Mouse (Mus musculus): ENCODE measurements around the gene Olfr135. TPM values are rescaled to one million over a fixed set of nuclear protein-coding genes. Genes with fewer than 3 reads are reported as not detected.

Olfr135 gene
- not detected in 2 replicates for polyA plus RNA-seq (2012; rRNA removed)

DNA sequence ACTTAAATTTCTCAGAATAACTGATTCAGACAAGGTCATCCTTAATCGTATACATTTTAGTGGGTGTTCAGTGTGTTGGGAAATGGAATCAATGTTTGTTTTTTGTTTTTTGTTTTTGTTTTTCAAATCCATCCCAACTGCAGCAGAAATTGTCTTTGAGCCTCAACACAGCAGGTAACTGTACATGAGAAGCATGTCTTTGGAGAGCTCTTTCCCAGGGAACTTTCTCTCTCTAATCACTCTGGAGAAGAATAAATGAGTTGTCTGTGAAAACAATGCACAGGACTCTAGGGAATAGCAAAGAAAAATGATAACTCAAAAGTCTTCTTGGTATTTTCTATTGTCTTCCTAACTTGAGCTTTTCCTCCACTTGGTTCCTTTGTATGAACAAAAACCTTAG lies at the start of gene Olfr135:
Gene Olfr135, plus strand, starts transcription at position 301 of the 400 bp plus-strand sequence.

DNA sequence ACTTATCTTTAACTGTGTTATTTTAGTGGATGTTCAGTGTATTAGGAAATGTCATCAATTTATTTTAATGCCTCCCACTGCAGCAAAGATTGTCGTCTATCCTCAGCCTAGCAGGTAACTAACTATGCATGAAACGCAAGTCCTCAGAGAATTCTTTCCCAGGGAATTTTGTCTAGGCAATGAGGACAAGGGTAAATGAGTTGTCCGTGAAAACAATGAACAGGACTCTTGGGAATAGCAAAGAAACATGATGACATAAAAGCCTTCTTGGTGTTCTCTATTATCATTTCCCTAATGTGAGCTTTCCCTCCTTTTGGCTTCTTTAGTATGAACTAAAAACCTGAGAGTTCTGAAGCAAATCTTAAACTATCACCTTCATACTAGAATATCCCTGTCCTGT lies 33.0 kb upstream of the Olfr135 start, which contains the start of gene Olfr134:
Gene Olfr134, plus strand, starts transcription at position 301 of the 400 bp plus-strand sequence.

Other genes with a start within 250 kb of the Olfr135 start
- gene Olfr129, start 144.3 kb upstream of the Olfr135 start, polyA plus RNA-seq (2012; rRNA removed) = not detected in 2 replicates
- gene Olfr130, start 140.4 kb upstream of the Olfr135 start, polyA plus RNA-seq (2012; rRNA removed) = not detected in 2 replicates
- not detected in 2 replicates for gene Olfr131, start 115.6 kb upstream of the Olfr135 start, polyA plus RNA-seq (2012; rRNA removed)
- gene Olfr132, start 69.8 kb upstream of the Olfr135 start, polyA plus RNA-seq (2012; rRNA removed) = not detected in 2 replicates
- gene Olfr133, start 59.1 kb upstream of the Olfr135 start, polyA plus RNA-seq (2012; rRNA removed) = not detected in 2 replicates
- gene Olfr134, start 32.9 kb upstream of the Olfr135 start, polyA plus RNA-seq (2012; rRNA removed) = not detected in 2 replicates
- gene Olfr138, start 56.7 kb downstream of the Olfr135 start, polyA plus RNA-seq (2012; rRNA removed) = not detected in 2 replicates
- not detected in 2 replicates for gene Olfr137, start 103.2 kb downstream of the Olfr135 start, polyA plus RNA-seq (2012; rRNA removed)
- gene Olfr136, start 125.5 kb downstream of the Olfr135 start, polyA plus RNA-seq (2012; rRNA removed) = not detected in 2 replicates
- gene Esp36, start 215.8 kb downstream of the Olfr135 start, polyA plus RNA-seq (2012; rRNA removed) = not detected in 2 replicates

Data from central nervous system, embryonic 18 days (tissue).